Mouse (Mus musculus) cerebellum, adult 9-10 months (tissue): ENCODE measurements around the gene B3gat3.
"Not testable (repeated sequence)": the region's sequence is repeated elsewhere in the genome, so short reads cannot be mapped to it uniquely, and the experiment has no call there.

ENCODE experiments used
- DNase-seq: peaks from one replicate; pipeline ENCODE4 v3.0.0; 2022

B3gat3 gene

DNA sequence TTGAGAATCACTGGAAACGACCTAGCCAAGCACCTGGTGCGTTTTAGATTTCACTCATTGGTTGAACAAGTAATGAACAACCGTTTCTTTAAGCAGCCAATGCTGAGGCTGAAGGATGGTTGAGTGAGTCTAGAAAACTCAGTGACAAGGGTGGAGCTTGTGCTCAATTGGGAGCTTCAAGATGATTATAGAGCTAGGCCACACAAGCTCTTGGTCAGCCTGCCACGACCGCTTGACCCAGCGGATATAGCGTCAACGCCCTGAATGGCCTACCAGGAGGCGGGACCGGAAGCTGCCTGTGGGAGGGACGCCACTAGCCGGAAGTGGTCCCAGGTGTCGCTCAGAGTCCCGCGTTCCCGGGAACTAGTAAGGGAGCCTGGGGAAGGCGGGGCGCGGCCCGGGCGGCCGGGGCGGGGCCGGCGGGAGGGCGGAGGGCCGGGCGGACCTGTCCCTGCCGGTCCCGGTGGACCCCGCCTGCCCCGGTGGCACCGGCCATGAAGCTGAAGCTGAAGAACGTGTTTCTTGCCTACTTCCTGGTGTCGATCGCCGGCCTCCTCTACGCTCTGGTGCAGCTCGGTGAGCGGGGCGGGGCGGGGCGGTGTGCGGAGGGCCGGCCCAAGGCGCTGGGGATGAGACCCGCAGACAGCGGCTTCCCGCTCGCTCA lies at the start of gene B3gat3:
Gene B3gat3, plus strand, starts transcription at position 302 of the 664 bp plus-strand sequence.
- peak; percentile 96 for DNase-seq

DNA sequence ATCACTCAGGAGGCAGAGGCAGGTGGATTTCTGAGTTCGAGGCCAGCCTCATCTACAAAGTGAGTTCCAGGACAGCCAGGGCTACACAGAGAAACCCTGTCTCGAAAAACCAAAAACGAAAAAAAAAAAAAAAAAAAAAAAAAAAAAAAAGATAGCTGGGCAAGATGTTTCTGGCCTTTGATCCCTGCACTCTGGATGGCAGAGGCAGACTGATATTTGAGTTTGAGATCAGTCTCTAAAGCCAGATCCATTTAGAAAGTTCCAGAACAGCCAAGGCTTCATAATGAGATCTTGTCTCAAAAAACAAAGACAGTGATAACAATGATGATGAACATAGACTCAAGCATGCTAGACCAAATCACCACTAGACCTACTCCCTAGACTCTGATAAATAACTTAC lies 49.8 kb upstream of the B3gat3 start:
- DNase-seq: not testable (repeated sequence)

DNA sequence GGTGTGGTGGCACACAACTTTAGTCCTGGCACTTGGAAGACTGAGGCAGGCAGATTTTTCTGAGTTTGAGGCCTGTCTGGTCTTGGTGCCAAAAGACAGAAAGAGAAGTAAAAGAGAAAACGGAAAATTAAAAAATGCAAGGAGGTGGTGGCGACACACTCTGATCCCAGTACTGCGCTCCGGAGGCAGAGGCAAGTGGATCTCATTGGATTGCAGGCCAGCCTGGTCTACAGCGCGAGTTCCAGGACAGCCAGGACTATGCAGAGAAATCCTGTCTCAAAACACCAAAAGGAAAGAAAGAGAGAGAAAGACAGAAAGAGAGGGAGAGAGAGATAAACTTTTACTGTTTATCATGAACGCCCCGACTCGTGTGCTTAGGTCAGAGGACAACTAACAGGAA lies 49.3 kb upstream of the B3gat3 start:
- no peak for DNase-seq

DNA sequence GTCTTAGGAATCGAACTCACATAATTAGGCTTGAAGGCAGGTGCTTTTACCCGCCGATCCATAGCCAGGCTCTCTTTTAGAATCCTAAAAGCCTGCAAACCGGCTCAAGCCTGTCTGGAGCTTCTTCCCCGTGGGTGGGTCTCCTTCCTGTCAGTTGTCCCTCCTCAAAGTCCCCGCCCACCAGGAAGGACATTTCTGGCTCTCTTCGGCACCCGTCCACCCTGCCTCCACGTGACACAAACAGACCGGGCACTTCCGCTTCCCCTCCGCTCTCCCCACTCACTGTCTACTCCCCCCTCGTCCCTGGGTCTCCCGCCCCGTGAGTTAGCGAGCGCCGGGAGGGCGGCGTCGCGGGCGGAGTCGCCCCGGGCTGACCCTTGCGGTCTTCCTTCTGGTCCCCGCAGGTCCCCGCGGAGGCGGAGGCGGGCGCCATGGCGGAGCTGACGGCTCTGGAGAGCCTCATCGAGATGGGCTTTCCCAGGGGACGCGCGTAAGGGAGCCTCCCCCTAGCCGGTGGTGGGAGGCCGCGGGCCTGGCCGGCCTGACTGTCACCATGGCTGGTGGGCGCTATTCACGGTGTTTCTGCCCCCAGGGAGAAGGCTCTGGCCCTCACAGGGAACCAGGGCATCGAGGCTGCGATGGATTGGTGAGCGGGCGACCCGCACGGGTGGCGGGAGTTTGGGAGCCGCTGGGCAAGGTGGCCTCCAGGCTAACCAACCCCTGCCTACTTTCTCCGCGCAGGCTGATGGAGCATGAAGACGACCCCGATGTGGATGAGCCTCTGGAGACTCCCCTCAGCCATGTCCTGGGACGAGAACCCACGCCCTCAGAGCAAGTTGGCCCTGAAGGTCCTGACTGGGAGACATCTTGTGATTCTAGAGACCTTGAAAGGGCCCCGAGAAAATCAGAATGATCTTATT lies 48.6 kb upstream of the B3gat3 start, which contains the start of gene Ubxn1:
Gene Ubxn1, plus strand, starts transcription at position 230 of the 920 bp plus-strand sequence.
- peak; percentile 98 for DNase-seq

DNA sequence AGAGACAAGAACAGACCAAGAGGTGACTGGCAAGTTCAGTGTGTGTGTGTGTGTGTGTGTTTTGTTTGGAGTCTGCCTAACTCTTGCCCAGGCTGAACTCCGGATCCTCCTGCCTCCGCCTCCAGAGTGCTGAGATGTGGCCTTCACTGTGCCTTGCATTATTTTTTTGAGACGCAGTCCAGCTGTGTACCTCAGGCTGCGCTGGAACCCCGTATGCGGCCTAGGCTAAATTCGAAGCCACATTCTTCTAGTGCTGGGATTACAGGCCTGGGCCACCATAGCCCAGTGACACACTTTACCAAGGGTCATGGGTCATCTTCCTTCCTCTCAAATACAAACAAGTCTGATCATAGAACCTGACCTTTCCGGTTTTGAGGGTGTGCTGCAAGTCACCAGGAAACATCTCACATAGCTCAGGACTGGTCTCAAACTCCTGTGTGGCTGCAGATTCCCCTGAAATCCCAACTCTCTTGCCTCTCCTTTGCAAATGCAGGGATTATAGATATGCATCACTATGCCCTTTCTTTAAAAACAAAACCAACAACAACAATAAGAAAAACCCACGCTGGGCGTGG lies 47.8 kb upstream of the B3gat3 start:
- DNase-seq: no peak

DNA sequence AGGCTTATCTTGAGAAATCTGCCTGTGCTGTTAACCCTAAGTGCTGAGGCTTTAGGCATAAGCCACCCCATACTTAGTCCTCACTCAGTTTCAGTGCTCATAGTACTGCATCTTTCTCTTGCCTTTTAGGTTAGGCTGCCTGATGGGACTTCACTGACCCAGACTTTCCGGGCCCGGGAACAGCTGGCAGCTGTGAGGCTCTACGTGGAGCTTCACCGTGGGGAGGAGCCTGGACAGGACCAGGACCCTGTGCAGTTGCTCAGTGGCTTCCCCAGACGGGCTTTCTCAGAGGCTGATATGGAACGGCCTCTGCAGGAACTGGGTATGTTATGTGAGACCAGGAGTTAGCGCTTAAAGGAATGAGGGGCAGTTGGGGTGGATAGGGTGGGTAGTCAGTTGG lies 45.1 kb upstream of the B3gat3 start:
- no peak for DNase-seq

DNA sequence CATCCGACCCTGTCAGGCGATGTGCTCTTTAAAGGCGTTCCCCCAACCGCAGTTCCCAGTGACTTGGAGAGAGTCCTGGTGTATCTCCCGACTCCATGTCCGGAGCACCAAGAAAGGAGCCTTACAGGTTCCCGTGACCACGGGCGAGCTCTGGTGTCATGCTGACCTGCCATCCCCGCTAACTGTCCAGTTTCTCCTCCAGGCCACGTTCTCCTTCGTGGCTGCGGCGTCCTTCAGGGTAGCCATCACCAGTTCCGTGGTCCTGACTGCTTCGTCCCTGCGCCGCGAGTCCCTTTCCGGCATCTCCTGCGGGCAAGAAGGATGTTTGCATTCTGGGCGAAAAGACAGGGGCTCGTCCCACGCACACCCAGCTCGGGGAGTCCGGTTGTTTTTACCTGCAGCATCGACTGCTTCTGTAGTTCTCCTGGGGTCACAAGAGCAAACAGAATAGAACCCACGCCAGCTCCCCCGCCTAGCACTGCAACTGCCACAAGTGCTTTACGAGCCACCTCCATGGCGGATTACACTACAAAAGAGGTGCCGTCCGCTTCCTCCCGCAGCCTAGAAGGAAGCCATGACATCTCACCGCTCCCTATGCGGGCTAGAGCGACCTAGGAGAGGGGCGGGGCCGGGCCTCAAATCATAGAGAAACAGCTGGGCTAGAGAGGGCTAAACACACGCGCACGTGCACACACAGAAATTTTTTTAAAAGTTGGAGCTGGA lies 39.7 kb upstream of the B3gat3 start, which contains the start of gene Uqcc3:
Gene Uqcc3, minus strand, starts transcription at position 613 of the 723 bp plus-strand sequence.
- DNase-seq: peak; percentile 92

DNA sequence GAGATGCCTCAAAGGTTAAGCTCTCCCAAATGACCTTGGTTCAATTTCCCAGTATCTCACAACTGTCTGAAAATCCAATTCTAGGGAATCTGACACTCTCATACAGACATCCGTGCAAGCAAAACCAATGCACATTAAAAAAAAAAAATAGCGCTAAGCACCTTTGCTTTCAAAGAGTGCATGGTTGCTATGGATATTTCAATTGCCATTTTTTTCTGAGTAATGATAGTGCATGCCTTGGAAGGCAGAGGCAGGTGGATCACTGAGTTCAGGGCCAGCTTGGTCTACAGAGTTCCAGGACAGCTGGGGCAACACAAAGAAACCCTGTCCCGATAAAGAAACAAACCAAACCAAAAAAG lies 39.2 kb upstream of the B3gat3 start:
- DNase-seq: no peak

DNA sequence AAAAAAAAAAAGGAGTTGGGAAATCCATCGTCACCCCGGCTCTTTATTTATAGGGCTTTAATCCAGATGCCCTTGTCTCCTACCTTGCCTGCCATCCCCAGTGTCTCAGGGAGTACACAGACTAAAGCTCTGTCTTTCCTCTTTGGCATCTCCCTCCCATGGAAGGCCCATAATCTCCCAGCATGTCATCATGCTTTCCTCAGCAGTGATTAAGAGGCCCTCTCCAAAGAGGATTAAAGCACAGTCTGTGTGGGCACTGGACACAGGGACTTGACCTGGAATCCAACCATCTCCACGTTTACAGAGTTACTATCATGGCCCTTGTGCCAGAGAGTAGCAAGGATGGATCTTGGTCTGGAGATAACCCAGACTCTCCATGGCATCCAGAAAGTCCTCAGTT lies 36.6 kb upstream of the B3gat3 start, which contains the start of the genes Lbhd1 and Gm49403:
Gene Lbhd1, plus strand, starts transcription at position 117 of the 400 bp plus-strand sequence.
Gene Gm49403, plus strand, starts transcription at position 315 of the 400 bp plus-strand sequence.
- DNase-seq: no peak

DNA sequence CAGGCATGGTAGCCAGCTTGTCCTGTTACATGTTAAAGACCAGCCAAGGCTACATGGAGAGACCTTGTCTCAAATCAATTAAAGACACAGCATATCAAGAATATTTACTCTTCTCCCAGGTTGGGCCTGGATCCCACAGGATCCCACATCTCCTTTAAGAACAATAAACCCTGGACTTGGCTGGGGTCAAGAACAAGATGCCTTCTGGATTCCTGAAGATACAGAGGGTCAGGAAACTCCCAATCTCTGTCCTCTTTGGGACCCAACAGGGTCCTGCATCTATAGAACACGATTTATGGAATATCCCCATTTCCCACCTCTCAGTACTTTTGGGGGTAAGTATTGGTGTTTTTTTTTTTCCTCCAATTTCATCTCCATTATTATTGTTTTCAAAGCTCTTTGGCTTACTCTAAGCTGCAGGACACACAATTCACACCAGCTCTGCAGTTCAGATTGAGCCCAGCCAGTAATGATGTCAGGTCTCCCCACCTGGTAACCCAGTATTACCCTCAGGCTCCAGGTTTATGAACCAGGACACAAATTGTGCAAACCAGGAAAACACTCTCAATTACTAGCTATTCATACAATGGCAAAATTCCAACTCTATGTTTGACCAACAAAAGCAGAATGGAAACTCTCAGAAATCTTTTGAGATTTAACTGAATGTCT lies 33.1 kb upstream of the B3gat3 start:
- no peak for DNase-seq

DNA sequence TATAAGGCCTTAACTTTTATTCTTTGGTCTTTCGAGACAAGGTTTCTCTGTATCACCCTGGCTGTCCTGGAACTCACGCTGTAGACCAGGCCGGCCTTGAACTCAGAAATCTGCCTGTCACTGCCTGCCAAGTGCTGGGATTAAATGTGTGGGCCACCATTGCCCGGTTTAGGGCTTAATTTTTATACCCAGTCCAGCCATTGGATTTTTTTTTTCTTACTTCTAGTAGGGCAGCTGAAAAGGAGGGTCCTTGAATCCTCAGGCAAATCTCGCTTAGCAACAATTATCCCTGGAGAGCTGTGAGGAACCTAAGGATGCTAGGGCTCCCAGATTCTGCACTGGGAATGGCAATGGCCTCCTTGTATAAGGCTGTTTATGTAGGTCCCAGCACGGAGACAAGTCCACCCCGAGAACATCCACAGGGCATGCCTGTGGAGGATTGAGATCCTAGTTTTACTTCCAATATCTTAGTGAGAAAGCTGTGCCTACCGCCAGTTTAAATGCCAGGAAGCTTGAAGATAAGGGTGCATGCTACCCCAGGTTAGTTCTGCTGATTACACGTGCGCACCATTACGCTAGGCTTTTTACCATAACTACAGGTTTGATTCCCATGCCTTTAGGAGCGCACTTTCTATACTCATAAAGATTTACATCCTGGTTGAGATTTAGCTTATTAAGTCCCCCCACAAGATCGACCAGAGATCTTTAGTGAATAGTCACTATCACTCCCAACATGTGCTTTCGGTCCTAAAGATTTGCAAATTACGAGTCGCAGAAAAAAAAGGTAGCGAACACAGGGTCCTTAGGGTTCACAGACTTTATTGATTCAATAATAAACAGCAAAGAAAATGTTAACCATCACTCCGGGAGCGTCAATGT lies 32.4 kb upstream of the B3gat3 start:
- no peak for DNase-seq

DNA sequence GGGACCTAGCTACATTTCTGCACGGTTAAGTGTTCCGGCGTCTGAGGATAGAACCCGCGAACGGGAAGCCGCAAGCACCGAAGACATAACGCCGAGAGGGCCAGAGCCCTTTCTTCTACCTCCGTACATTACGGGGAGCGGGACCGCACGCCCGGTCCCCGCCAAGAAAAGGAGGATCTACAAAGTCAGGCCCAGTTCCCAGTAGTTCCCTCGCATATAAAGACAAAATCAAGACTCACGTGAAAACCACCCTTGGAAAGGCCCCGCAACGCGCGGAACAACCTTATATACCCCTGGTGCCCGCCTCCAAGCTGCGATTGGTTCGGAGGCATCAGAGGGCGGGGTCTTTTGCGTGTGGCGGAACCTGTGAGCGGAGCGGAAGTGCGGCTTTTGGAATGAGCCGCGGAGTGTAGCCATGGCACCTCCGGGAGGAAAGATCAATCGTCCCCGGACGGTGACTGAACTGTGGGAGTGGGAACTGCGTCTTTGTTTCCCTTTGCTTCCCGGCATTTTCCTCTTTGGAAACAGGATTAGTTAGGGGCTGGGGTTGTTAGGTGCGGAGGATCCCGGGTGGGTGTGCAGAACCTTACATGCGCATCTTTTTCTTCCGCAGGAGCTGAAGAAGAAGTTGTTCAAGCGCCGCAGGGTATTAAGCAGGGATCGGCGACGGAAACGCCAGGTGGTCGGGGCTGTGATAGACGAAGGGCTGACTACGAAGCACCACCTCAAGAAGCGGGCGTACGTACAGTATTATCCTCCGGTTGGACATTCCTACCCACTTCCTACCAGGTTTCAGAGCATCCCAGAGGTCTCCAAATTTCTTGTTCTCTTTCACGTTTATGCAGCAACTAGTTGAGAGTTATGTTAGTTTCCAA lies 31.4 kb upstream of the B3gat3 start, which contains the start of the genes 1810009A15Rik and Gm49416:
Gene 1810009A15Rik, plus strand, starts transcription at position 343 of the 875 bp plus-strand sequence.
Gene Gm49416, plus strand, starts transcription at position 416 of the 875 bp plus-strand sequence.
- DNase-seq: peak; percentile 93

DNA sequence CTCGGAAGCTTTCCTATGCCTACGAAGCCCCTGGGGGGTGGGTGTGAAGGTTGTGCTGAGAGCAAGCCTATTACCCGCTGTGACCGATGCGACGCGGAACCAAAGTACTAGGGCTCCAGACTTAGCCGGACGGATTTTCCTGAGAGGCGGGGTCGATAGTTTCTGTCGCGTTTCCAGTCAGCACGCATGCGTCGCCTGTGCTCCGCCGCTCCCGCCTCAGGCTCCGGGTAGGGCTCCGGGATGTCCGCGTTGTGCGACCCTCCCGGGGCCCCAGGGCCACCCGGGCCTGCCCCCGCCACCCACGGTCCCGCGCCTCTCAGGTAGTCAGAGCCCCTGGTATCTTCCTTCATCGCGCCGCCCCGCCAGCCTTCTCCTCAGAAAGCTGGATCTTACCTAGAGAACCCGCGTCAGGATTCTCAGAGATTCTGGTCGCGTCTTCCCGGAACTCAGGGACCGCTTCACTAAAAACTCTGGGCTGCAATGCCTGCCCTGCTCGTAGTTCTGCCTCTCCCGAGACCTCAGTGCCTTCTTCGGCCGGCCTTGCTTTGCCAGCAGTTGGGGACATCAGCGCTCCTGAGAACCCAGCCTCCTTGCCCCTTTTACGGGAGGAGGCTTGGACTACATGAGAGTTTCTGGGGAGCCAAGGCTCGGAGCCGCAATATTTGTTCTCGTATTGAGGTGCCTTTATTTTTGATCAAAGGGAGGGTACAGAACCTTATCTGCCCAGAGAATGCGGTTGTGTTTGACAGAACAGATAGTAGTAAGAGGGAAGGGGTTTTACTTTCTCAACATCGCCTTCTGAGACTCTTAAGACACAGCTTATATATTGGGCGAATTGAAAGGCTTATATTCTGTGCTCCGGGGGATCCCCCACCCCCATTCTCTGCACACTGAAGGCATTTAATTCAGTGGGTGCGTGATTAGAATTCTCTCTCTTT lies 27.1 kb upstream of the B3gat3 start, which contains the start of gene Ints5:
Gene Ints5, plus strand, starts transcription at position 177 of the 938 bp plus-strand sequence.
- DNase-seq: peak; percentile 84

DNA sequence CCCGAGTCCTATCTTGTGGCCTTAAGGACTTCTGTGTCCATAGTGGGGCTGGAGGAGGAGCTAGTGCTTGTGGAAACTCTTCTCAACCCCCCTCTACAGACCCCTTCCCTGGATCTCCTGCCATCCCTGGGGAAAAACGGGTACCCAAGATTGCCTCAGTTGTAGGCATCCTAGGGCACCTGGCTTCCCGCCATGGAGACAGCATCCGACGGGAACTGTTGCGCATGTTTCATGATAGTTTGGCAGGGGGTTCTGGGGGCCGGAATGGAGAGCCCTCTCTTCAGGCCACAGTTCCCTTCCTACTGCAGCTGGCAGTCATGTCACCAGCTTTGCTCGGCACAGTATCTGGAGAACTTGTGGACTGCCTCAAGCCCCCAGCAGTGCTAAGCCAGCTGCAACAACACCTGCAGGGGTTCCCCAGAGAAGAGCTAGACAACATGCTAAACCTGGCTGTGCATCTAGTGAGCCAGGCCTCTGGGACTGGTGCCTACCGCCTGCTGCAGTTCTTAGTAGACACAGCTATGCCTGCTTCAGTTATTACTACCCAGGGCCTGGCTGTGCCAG lies 24.7 kb upstream of the B3gat3 start:
- DNase-seq: peak; percentile 49

DNA sequence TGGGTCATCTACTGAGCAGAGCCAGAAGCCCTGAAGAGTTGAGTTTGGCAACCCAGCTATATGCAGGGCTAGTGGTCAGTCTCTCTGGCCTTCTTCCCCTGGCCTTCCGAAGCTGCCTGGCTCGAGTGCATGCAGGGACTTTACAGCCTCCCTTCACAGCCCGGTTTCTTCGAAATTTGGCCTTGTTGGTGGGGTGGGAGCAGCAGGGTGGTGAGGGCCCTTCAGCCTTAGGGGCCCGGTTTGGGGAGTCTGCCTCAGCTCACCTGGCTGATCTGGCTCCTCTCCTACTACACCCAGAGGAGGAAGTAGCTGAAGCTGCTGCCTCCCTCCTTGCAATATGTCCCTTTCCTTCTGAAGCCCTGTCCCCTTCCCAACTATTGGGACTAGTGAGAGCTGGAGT lies 23.9 kb upstream of the B3gat3 start:
- not testable (repeated sequence) for DNase-seq

DNA sequence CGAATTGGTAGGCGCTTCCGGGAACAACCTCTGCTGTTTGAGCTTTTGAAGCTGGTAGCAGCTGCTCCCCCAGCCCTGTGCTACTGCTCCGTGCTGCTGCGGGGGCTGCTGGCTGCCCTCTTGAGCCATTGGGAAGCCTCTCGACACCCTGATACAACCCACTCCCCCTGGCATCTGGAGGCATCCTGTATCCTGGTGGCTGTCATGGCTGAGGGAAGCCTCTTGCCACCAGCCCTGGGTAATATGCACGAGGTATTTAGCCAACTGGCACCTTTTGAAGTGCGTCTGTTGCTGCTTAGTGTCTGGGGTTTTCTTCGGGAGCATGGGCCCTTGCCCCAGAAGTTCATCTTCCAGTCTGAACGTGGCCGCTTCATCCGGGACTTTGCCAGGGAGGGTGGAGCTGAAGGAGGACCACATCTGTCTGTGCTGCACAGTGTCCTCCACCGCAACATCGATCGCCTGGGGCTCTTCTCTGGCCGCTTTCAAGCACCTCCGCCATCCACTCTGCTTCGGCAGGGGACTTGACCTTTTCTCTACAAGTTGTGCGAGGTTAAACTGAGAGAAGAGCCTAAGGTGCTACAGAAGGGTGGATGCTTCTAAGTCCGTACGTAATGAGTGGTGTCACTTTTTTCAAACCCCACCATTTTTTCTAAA lies 22.8 kb upstream of the B3gat3 start:
- DNase-seq: not testable (repeated sequence)

DNA sequence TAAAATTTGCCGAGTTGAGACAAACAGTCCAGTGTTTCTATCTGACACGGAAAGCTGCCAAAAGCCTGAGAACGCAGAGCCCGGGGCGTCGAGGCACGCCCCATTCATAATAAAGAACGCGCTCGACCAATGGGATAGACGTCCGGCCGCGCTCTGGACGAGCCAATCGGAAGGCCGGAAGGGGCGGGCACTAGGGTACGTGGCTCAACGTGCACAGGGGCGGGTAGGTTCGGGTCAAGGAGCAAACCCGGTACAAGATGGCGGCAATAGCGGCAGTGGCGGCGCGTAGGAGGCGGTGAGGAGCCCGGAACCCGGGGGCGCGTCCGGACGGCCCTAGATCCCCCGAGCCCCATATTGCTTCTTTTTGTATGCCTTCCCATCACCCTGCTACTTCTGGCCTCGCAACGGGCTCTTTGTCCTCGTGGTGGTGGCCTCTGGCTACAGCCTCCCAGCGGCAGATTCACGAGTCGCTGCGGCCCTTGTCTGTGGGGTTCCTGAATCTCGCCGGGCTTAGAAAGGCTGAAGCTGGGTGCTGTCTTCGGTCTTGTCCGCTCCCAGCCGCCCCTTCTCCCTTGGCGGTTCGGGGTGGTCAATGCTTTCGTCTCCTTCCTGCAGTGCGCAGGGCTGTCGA lies 22.2 kb upstream of the B3gat3 start, which contains the start of gene Ganab:
Gene Ganab, plus strand, starts transcription at position 207 of the 631 bp plus-strand sequence.
- DNase-seq: peak; percentile 94
